Mouse (Mus musculus) ES-Bruce4 (cell line): ENCODE results near the gene Ambra1. TPM values are rescaled to one million over a fixed set of nuclear protein-coding genes. Genes with fewer than 3 reads are reported as not detected.

Source experiments
- H3K27ac ChIP-seq: 2 replicates; pipeline ENCODE4 v1.5.1; 2012; ENCODE audit warnings: low read length, inconsistent platforms; ENCODE audit not compliant: insufficient read depth
- H3K27me3 ChIP-seq: 2 replicates; pipeline ENCODE4 v1.6.1; 2012; ENCODE audit warnings: mild to moderate bottlenecking, low read length, inconsistent platforms; ENCODE audit not compliant: control insufficient read depth, poor library complexity, insufficient read depth, severe bottlenecking
- H3K36me3 ChIP-seq: 2 replicates; pipeline ENCODE4 v1.6.1; 2012; ENCODE audit warnings: inconsistent platforms, mild to moderate bottlenecking, low read length, moderate library complexity; ENCODE audit not compliant: control insufficient read depth, poor library complexity, insufficient read depth, severe bottlenecking
- H3K4me1 ChIP-seq: one replicate; pipeline ENCODE4 v1.8.1; 2011; ENCODE audit warnings: low read length; ENCODE audit not compliant: control insufficient read depth, insufficient read depth
- H3K4me3 ChIP-seq: 2 replicates; pipeline ENCODE4 v1.5.1; 2011; ENCODE audit warnings: low read depth, mild to moderate bottlenecking, low read length
- H3K9ac ChIP-seq: 2 replicates; pipeline ENCODE4 v1.6.1; 2012; ENCODE audit warnings: low read depth, mild to moderate bottlenecking, inconsistent platforms; ENCODE audit not compliant: poor library complexity, severe bottlenecking
- H3K9me3 ChIP-seq: replicated peaks from 2 replicates; pipeline ENCODE4 v1.6.1; 2012; ENCODE audit warnings: mild to moderate bottlenecking, low read length, inconsistent platforms; ENCODE audit not compliant: control insufficient read depth, poor library complexity, insufficient read depth, severe bottlenecking
- CTCF ChIP-seq: IDR thresholded peaks from one replicate; pipeline ENCODE4 v1.8.1; 2011; ENCODE audit warnings: low read depth, low read length
- EP300 ChIP-seq: IDR thresholded peaks from 2 replicates; pipeline ENCODE4 v1.6.1; 2011; ENCODE audit warnings: low read depth, low read length; ENCODE audit not compliant: insufficient read depth
- POLR2A ChIP-seq: IDR thresholded peaks from one replicate; pipeline ENCODE4 v1.8.1; 2011; ENCODE audit warnings: low read length; ENCODE audit not compliant: insufficient read depth
- polyA plus RNA-seq: library from polyadenylated mRNA; stranded (reverse); fragments of >200 nt; gene quantifications from 2 replicates; pipeline ENCODE4 v1.2.4, GENCODE M21; 2011; ENCODE audit warnings: low read depth; ENCODE audit not compliant: missing spikeins, insufficient read depth, insufficient read length

Ambra1 gene
- polyA plus RNA-seq, 1 experiment, result 43.1 TPM

DNA sequence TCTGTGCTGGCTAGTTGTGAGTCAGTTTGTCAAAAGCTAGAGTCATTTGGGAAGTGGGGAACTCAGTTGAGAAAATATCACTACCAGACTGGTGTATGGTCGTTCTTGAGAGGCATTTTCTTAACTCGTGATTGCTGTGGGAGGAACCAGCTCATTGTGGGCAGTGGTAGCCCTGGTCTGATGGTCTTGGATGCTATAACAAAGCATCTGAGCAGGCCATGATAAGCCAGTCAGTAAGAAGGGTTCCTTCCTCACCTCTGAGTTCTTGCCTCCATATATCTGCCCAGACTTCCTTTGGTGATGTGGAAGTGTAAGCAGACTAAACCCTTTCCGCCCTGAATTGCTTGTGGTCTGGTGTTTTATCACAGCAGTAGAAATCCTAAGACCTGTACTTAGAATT is 105.7 kb downstream of the Ambra1 start:
- H3K4me1 ChIP-seq, result no peaks in the 10 kb centered on the region
- TF ChIP-seq EP300 (no peak), CTCF (no peak), POLR2A (no peak)
- H3K27ac ChIP-seq, result no peak overlapping the region
- no peak overlapping the region for H3K4me3 ChIP-seq
- no peaks in the 10 kb centered on the region for H3K27me3 ChIP-seq
- H3K9ac ChIP-seq, result no peak overlapping the region
- no peaks in the 10 kb centered on the region for H3K9me3 ChIP-seq
- H3K36me3 ChIP-seq, result no peaks in the 10 kb centered on the region

- TF ChIP-seq CTCF (no peak), POLR2A (no peak), EP300 (no peak)
- no peaks in the 10 kb centered on the region for H3K27me3 ChIP-seq
- H3K36me3 ChIP-seq, result no peaks in the 10 kb centered on the region; the same call in 1 of the 2 replicates
- H3K27ac ChIP-seq, result no peak overlapping the region
- no peak overlapping the region for H3K9ac ChIP-seq
- no peaks in the 10 kb centered on the region for H3K4me1 ChIP-seq
- H3K9me3 ChIP-seq, result no peaks in the 10 kb centered on the region
- no peak overlapping the region for H3K4me3 ChIP-seq
Observed at GRCm38 (mm10) chr2:91844085-91844484, 114.2 kb downstream of the Ambra1 start.

DNA sequence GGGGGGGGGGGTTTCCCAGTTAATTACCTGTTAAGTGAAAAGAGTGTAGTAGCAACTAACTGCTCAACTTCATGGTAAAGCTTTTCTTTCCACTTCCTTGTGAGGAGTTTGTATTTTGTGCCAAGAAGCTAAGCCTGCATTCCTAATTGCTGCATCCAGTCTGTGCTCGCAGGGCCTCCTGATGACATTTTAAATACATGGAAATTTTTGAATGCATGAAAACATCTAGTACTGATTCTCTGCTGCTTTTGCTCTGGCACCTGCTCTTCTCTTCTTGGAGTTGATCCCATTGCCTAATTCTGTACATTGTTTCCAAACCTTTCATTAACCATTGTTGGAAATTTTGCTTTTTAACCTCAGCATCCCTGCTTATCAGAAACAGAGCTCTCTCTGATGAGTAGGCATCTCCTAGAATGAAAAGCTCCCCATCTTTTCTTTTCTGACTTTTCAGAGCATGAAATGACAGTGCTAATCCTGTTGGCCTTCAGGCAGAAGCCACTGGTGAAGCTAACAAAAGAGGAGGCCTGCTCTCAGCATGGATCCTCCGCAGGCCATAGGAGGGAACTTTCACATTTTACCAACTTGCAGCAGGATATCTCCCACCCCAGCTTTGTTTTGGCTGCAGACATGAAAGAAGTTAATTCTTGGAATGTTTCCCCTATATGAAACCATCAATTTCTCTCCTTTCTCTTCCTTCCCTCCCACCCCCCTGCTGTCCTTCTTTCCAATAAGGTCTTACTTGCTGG is 122.7 kb downstream of the Ambra1 start:
- no peak overlapping the region for H3K4me3 ChIP-seq
- no peaks in the 10 kb centered on the region for H3K36me3 ChIP-seq
- no peak overlapping the region for H3K9ac ChIP-seq
- H3K27ac ChIP-seq, result no peak overlapping the region
- H3K9me3 ChIP-seq, result no peaks in the 10 kb centered on the region
- TF ChIP-seq CTCF (no peak), POLR2A (no peak), EP300 (no peak)
- peaks cover 1% of the 10 kb centered on the region for H3K4me1 ChIP-seq
- no peaks in the 10 kb centered on the region for H3K27me3 ChIP-seq

DNA sequence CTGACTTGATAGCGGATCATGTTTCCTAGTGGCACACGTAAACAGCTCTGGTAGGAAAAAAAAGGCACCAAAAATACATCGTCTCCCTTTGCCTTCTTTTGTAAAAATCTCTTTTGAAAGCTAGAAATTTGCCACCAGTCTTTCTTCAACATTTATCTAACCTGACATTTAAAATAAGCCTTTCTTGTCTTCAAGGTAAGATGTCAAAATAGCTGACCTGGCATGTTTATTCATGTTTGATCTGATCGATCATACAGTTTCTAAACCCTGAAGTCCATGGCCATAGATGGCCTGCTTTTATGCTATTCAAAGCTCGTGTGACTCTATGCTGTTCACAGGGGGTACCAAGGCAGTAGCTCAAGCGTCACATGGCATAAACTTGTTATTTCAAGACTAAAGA is 124.6 kb downstream of the Ambra1 start:
- Histone ChIP-seq H3K27me3 (no peaks in the 10 kb centered on the region), H3K9ac (no peak overlapping the region), H3K4me3 (no peak overlapping the region), H3K4me1 (peaks cover 1% of the 10 kb centered on the region), H3K27ac (no peak overlapping the region), H3K36me3 (no peaks in the 10 kb centered on the region), H3K9me3 (no peaks in the 10 kb centered on the region)
- TF ChIP-seq POLR2A (no peak), CTCF (no peak), EP300 (no peak)

GRCm38 (mm10) chr2:91856958-91857357 is 127.0 kb downstream of the Ambra1 start:
- TF ChIP-seq CTCF, result no peak
- no peak for TF ChIP-seq EP300
- no peak for TF ChIP-seq POLR2A
- no peak overlapping the region for H3K27ac ChIP-seq
- no peaks in the 10 kb centered on the region for H3K27me3 ChIP-seq
- H3K9me3 ChIP-seq, result no peaks in the 10 kb centered on the region
- H3K4me1 ChIP-seq, result peaks cover 1% of the 10 kb centered on the region
- H3K4me3 ChIP-seq, result no peak overlapping the region
- no peaks in the 10 kb centered on the region for H3K36me3 ChIP-seq
- no peak overlapping the region for H3K9ac ChIP-seq

DNA sequence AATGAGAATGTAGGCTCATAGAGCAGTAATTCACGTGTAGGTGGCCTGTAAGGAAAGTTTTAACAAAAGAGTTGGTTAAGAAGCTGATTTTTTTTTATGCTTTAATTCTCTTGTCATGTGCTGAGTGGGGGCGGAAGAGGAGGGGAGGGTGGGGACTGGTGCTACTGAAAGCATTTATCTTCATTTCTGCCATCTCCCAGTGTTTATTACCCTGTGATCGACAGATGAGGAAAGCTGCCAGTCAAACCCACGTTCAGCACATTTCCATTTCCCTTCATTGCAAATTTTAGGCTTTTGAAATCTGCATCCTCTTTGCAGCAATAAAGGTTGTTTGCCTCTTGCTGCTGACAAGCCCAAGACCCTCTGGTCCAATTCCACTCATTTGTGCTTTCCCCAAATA is 129.5 kb downstream of the Ambra1 start:
- Histone ChIP-seq H3K36me3 (no peaks in the 10 kb centered on the region), H3K27me3 (no peaks in the 10 kb centered on the region), H3K27ac (no peak overlapping the region), H3K4me1 (peaks cover 1% of the 10 kb centered on the region), H3K4me3 (no peak overlapping the region), H3K9me3 (no peaks in the 10 kb centered on the region), H3K9ac (no peak overlapping the region)
- TF ChIP-seq EP300, result no peak
- TF ChIP-seq CTCF, result no peak
- TF ChIP-seq POLR2A, result no peak
